Mouse (Mus musculus) C2C12 (cell line): Measurements from ENCODE around the gene Car14.

Experiments
- CTCF ChIP-seq: IDR thresholded peaks from one replicate; pipeline ENCODE4 v1.5.1; 2011; ENCODE audit not compliant: control insufficient read depth, insufficient read depth, insufficient read length
- MAX ChIP-seq: IDR thresholded peaks from one replicate; pipeline ENCODE4 v1.6.1; 2011; ENCODE audit warnings: mild to moderate bottlenecking, control low read depth
- MYOD1 ChIP-seq: IDR thresholded peaks from one replicate; pipeline ENCODE4 v1.6.1; 2011; ENCODE audit warnings: low read depth; ENCODE audit not compliant: control insufficient read depth, insufficient read length
- MYOG ChIP-seq: IDR thresholded peaks from one replicate; pipeline ENCODE4 v1.6.1; 2011; ENCODE audit not compliant: control insufficient read depth, insufficient read length; ENCODE audit errors: extremely low read depth
- USF1 ChIP-seq: IDR thresholded peaks from one replicate; pipeline ENCODE4 v1.6.1; 2011; ENCODE audit warnings: low read depth, mild to moderate bottlenecking, control low read depth, moderate library complexity

- TF ChIP-seq CTCF (no peak), MAX (no peak), MYOG (no peak), USF1 (no peak), MYOD1 (no peak)
Measured at GRCm38 (mm10) chr3:95914706-95915105, 10.2 kb upstream of the Car14 start.
